Mouse (Mus musculus): ENCODE measurements around the gene Vegfa.

Vegfa gene

DNA sequence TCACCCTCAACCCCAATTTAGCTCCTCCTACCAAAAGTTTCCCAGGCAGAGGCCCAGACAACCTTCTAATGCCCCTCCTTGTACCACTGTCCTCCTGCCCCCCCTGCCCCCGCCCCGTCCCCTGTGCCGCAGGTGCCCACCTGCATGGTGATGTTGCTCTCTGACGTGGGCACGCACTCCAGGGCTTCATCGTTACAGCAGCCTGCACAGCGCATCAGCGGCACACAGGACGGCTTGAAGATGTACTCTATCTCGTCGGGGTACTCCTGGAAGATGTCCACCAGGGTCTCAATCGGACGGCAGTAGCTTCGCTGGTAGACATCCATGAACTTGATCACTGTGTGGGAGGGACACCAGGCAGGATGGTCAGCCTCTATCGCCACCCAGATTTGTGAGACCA, 7.0 kb downstream of the Vegfa start:
- DNase-seq: no peak

- DNase-seq: no peak
Measured at GRCm38 (mm10) chr17:46024192-46024591, 8.0 kb downstream of the Vegfa start.

DNA sequence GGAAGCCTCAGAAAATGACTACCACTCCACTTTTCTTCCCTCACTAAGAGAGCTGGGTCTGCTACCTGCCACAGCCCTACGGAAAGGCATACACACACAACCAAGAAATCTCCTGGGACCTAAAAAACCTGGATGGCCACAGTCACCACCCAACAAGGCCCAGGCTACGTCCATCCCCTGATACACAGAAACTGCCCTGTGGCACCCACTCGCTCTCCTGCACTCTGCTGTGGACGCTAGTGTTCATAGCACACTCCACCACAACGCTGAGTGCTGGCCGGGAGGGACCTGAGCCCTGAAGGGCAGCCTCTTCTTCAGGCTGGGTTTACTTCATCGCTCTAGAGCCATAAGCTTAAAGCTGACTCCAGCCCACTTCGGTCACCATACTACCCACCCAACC, 8.6 kb downstream of the Vegfa start:
- DNase-seq: no peak

DNA sequence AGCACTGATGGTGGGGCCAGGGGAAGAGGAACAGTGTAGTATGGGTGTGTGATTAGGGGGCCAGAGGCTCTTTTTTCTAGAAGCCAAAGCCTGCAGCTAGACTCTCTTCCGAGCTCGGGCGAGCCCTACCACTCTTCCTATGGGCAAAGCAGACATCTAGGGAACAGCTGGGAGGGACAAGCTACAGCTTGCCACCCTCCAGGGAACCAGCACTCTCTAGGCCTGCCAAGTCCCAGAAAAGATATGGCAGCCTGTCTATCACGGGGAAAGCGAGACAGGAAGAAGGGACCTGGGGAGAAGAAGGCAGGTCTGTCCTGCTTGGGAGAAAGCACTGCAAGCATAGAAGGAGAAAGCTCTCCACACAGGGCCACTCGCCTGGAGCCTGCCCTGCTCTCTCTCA, 9.2 kb downstream of the Vegfa start:
- DNase-seq: no peak

DNA sequence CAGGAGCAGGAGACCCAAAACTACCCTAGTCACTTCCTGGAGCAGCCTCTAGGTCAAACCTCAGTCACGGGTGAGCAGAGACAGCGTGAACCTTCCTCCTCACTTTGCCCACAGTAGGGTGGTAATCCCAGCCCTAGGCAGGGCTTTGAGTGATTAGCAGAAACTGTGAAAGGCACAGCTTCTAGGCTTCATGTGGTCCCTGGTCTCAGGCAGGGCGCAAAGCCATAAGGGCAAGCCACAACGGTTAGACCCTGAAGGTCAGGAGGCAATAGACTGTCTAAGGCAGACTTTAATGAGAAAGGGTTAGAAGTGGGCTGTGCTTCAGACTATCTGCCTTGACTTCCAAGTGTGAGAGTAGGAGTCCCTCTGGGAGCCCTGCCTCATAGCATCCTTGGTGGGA, 9.7 kb downstream of the Vegfa start:
- DNase-seq: no peak

DNA sequence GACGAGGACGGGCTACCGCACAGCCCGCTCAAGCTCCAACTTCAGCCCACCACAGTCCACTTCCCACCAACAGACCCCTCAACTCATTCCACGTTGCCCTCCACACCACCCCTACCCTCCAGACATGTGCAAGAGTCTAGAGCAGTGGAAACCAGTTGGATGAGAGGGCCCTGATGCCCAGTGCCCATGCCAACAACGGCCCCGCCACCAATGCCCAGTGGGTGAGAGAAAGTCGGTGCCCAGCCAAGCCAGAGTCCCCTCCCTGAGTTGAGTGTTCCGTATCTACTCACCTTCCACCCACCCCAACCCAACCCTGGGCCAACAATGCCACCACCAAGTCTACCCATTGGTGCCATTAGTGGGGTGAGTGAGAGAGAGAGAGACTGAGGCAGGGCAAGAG, 10.4 kb downstream of the Vegfa start:
- no peak for DNase-seq

DNA sequence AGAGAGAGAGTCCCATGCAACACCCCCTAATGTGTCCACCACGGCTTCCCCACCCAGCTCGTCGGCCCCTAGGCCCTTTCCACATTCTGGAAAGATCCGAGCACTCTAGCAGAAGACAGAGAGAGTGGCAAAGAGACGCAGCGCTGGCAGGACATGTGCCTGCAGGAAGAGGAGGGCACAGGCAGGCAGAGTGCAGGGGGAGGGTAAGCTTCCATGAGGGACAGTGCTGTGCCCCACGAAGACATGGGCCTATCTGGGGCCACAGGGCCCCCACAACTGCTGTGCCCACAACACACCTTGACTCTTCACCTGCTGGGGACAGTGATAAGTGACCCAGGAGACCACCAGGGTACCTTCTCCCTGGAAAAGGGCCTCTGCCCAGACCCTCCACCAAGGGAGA, 11.0 kb downstream of the Vegfa start:
- DNase-seq: no peak

DNA sequence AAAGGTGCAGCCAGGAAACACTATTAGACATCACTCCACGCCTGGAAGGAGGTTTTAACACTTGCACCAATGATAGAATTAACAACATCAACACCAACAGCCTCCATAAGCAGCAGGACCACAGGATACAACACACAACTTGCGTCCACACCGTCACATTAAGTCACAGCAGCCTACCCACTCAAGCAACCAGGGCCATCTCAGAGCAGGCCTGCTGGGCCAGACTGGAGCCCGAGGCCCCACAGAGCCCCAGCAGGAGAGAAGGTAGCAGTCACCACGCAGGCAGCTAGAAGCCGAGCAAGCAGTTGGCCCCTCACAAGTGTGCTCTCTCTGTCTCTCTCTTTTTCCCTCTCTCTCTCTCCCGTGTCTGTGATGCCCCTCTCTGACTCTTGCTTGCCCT, 11.6 kb downstream of the Vegfa start:
- DNase-seq: no peak

- DNase-seq: no peak
Measured at GRCm38 (mm10) chr17:46018736-46019004, 13.5 kb downstream of the Vegfa start.

DNA sequence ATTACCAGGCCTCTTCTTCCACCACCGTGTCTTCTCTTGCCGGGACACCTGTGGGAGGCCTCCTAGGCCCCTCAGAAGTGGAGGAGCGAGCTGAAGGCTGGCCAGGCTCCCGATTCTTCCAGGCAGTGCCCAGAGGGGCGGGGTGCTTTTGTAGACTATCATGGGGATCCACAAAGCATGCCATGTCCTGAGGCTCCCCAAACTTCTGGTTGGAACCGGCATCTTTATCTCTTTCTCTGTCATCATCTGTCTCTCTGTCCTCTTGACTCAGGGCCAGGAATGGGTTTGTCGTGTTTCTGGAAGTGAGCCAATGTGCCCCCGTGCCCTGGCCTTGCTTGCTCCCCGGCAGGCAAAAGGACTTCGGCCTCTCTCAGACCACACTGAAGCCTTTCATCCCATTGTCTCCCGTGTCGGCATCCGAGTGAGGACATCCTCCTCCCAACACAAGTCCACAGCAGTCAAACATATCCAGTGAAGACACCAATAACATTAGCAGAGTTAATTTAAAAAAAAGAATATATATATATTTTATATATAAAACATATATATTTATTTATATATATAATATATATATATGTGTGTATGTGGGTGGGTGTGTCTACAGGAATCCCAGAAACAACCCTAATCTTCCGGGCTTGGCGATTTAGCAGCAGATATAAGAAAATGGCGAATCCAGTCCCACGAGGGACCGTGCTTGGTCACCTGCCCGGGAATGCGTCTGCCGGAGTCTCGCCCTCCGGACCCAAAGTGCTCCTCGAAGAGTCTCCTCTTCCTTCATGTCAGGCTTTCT, 14.0 kb downstream of the Vegfa start:
- DNase-seq: peak; percentile 56

DNA sequence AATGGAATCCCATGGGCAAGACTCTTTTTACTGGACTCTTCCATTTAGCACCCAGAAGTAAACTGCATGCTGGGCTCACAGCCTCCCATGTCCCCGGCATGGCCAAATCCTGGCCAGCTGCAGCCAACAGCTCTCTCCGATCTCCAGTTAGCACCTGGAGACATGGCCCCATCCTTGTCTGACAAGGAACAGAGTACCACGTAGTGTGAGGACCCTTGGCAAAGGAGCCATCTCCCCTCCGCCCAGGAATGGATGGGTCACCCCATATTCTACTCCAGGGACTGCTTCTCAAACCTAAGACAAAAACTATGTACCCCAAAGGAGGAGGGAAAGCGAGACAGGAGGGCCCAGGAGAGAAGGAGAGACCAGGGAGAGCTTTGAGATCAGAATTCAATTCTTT, 15.6 kb downstream of the Vegfa start:
- no peak for DNase-seq

DNA sequence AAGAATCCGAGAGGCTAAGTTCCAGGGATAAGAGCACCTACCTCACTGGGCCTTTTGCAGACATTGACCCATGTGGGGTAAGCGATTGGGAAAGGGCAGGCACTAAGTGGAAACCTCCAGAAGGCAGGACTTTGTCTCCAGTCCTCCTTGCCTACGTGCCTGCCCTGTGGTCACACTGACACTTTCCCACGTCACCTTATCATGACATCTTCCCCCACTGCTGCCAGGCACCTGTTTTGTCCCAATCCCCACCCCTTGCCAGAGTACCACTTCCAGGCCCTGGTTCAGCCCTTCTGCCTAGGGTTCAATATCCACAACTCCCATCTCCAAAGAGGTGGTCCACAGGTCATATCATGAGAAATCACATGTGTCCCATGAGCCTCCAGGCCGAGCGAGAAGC, 16.2 kb downstream of the Vegfa start:
- DNase-seq: no peak

GRCm38 (mm10) chr17:46014935-46015334, 17.2 kb downstream of the Vegfa start:
- no peak for DNase-seq

DNA sequence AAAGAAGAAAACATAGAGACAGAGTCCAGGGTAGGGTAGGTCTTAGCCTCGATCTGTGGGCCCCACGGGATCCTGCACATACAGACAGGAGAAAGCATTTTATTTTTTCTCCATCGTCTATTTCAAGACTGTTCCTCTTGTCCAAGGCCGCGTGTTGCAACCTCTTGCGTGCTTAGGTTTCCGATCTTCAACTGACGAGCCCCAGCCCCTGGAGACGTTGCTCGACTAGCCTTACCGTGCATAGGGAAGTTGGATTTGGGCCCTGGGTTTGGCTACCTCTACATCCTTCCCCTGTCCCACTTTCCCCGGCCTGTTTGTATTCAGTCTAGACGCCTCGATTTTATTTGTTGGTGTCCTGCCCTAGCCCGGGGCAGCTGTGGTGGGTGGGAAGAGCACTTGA, 18.6 kb downstream of the Vegfa start:
- DNase-seq: no peak

DNA sequence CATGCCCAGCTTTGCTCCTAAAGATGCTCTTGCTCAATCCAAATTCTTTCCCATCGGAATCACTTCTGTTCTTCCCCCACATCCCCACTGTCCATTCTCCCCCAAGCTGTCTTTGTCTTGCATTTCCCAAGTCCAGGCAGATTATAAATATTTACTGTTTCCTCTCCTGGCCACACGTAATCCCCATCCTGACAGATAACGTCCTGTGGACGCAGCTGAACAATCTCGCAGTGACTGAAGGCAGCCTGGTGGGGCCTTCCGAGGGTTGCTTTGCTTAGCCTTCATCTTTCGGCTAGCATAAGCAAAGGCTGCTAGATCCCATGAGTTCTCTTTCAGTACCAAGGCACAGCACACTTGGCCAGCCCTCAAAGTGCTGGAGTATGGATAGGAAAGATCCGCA, 20.0 kb downstream of the Vegfa start:
- DNase-seq: no peak

DNA sequence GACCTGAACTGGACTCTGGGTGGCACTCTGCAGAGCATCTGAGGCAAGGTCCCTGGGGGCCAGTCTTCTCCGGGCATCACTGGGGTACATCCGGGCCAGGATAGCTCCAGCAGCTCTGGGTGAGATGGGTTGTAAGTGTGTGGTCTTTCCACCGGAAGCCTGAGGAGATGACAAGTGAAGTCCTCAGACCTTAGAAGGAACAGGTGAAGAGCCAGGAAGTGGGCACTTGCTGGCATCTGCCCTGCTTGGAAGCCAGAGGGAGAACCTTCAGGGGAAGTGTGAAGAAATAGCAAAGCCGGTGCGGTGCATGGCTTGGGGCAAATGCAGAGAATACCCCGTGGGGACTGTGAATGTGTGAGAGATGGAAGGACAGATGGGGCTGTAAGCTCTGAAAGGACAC, 21.7 kb downstream of the Vegfa start:
- no peak for DNase-seq

DNA sequence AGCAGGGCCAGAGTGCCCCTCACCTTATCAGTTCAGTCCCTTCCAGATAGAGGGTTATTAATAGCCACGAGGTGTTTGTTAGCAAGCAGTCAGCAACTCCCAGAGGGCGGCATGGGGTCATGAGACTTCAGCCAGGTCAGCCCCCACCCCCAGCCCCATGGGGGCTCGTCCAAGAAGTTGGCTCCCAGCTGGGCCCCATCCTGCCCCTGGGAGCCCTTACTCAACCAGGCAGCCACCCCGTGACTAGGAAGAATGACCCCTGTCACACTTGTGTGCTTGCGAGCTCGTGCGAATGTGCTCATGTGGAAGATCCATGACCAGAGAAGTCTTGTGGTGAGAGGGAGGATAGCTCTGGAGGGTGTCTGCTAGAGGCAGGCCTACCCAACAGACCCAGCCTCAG, 23.0 kb downstream of the Vegfa start:
- DNase-seq: no peak

- no peak for DNase-seq
Measured at GRCm38 (mm10) chr17:46005458-46005857, 26.7 kb downstream of the Vegfa start.

GRCm38 (mm10) chr17:46004482-46004881, 27.7 kb downstream of the Vegfa start:
- no peak for DNase-seq

- DNase-seq: no peak
Measured at GRCm38 (mm10) chr17:46003717-46004481, 28.3 kb downstream of the Vegfa start.

DNA sequence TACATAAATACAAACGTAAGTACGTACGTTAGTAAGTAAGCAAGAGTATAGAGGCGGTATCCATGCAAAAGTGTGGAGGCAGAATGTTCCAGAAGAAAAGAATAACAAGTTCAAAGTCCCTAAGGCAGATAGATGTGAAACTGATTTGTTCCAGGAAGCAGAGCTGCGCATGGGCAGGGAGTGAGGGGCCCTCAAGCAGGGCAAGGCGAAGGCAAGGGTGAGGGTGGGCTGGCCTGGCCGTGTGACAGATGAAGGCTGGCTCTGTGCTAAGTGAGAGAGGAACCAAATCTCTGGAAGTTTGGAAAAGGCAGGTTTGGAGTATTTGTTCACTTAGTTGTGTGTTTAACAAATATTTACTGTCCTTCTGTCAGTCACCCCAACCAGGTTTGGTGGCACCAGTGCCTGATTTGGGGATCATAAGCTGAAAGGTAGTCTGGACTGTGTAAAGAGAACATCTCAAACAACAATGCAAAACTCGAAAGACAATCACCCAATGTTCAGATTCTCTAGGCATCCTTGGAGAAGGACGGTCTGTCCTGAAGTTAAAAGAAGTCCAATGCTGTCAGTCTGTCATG, 32.7 kb downstream of the Vegfa start:
- no peak for DNase-seq

DNA sequence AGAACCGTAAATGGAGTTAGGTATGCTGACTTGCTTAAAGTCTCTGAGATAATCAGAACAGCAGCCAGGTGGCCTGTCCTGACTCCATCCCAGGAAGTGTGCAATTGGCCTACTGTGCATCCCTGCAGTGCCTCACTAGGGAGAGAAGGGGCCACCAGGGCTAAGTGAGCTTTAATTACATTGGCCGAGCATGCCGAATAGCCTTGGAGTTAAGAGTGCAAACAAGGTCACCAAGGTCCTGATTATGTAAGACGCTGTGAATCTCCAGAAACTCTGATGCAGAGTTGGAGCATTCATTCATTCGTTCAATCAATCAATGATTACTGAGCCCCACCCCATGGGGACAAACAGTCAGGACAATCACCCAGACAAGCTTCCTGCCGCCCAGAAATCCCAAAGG, 33.8 kb downstream of the Vegfa start:
- no peak for DNase-seq

- DNase-seq: no peak
Measured at GRCm38 (mm10) chr17:45996921-45997444, 35.2 kb downstream of the Vegfa start.

DNA sequence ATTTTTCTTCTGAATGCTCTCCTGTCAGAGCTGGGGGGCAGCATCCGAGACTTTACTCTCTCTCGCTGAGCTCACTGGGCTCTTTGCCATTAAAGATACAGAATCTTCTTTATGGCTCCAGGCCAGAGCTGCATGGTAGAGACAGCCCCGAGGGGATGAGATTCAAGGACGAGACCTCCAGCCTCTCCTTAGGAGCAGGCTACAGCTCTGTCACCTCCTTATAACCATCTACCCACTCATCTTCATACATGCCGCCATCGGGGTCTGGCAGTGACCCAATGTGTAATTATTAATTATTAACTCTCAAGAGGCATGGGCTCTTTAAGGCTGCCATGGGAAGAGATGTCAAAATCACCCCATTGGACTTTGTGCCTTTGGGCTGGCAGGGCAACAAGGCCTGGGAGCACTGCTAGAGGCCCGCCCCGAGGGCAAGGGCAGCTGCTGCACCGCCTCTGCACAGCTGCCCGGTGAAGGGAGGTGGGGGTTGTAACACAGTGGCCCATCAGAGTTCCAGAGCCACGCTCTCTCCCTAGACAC, 37.8 kb downstream of the Vegfa start:
- peak; percentile 57 for DNase-seq

Measured in liver (tissue).